ENCODE assay signal across 10 mouse cellular contexts in the genomic region with DNA sequence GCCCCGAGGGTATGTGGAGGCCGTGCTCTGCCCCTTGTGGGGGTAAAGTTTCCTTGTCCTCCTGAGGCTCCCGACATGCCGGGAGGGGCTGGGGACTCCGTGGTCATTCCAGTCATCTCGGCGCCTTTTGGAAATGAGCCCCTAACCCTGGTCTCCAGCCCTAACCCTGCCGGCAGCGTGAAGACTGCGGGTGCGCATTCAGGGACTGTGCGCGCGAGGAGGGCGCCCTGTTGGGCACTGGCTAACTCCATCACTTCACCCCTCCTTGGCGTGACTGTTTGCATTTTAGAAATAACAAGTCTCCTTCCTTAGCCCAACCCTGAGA. TPM values are rescaled to one million over a fixed set of nuclear protein-coding genes. Genes with fewer than 3 reads are reported as not detected.
DNase-seq lines count a peak whose midpoint lies in the region; ATAC-seq lines count a peak whose summit lies in the region.
"Had no signal": no experiment of that assay in that cellular context is flagged by ENCODE, and none has a peak within 500 bp of the region (broad histone marks: within the 10 kb centered on the region; RNA-seq: fewer than 3 reads in every experiment).

No protein-coding gene starts in this region.

- no peaks in the 10 kb centered on the region for H3K36me3 ChIP-seq in heart, embryonic 16.5 days (ENCODE audit: control insufficient read depth, insufficient read depth)
- no peaks in the 10 kb centered on the region for H3K36me3 ChIP-seq in embryonic facial prominence, embryonic 10.5 days (replicated peaks)
- no peaks in the 10 kb centered on the region; the same call in 1 of the 2 replicates for H3K36me3 ChIP-seq in hindbrain, embryonic 15.5 days
- H3K36me3 ChIP-seq in midbrain, embryonic 13.5 days: peaks cover 19% of the 10 kb centered on the region

- no peak overlapping the region for H3K27ac ChIP-seq in heart, embryonic 16.5 days (ENCODE audit: low read length)
- peak overlapping the region; percentile 78 for H3K27ac ChIP-seq in embryonic facial prominence, embryonic 10.5 days (replicated peaks)
- no peak overlapping the region for H3K27ac ChIP-seq in hindbrain, embryonic 15.5 days (replicated peaks)
- peak overlapping the region; percentile 81 for H3K27ac ChIP-seq in midbrain, embryonic 13.5 days

- peak overlapping the region; percentile 57 for H3K4me3 ChIP-seq in heart, embryonic 16.5 days (ENCODE audit: low read length)
- H3K4me3 ChIP-seq in embryonic facial prominence, embryonic 10.5 days: peak overlapping the region; percentile 73
- H3K4me3 ChIP-seq in hindbrain, embryonic 15.5 days: peak overlapping the region; percentile 69
- peak overlapping the region; percentile 63 for H3K4me3 ChIP-seq in midbrain, embryonic 13.5 days (replicated peaks)

- no peak for DNase-seq in heart, postnatal 14 days
- DNase-seq in embryonic facial prominence, embryonic 10.5 days (ENCODE audit: low spot score): no peak
- no peak for DNase-seq in embryo, embryonic 10.5 days (ENCODE audit: low spot score)
- DNase-seq in ovary, postnatal 10 days (ENCODE audit: low spot score): no peak
- DNase-seq in testis, postnatal 14 days (ENCODE audit: low spot score): no peak

- no peaks in the 10 kb centered on the region for H3K9me3 ChIP-seq in heart, embryonic 16.5 days (replicated peaks; ENCODE audit: control insufficient read depth, low read length)
- H3K9me3 ChIP-seq in embryonic facial prominence, embryonic 10.5 days: no peaks in the 10 kb centered on the region
- no peaks in the 10 kb centered on the region for H3K9me3 ChIP-seq in hindbrain, embryonic 15.5 days
- H3K9me3 ChIP-seq in midbrain, embryonic 13.5 days: no peaks in the 10 kb centered on the region

- H3K4me1 ChIP-seq in heart, embryonic 16.5 days (ENCODE audit: control insufficient read depth, insufficient read depth, low read length): peaks cover 3% of the 10 kb centered on the region; the same call in 1 of the 2 replicates
- peaks cover 55% of the 10 kb centered on the region for H3K4me1 ChIP-seq in embryonic facial prominence, embryonic 10.5 days
- peaks cover 52% of the 10 kb centered on the region for H3K4me1 ChIP-seq in hindbrain, embryonic 15.5 days (replicated peaks)
- H3K4me1 ChIP-seq in midbrain, embryonic 13.5 days (replicated peaks): peaks cover 72% of the 10 kb centered on the region

- peak overlapping the region; percentile 60 for H3K9ac ChIP-seq in heart, embryonic 16.5 days (ENCODE audit: low read length)
- H3K9ac ChIP-seq in hindbrain, embryonic 15.5 days: peak overlapping the region; percentile 66
- H3K9ac ChIP-seq in midbrain, embryonic 13.5 days (replicated peaks): peak overlapping the region; percentile 81

- H3K4me2 ChIP-seq in heart, embryonic 16.5 days (ENCODE audit: low read depth, low read length): peak overlapping the region; percentile 93
- peak overlapping the region; percentile 88 for H3K4me2 ChIP-seq in hindbrain, embryonic 15.5 days
- peak overlapping the region; percentile 67 for H3K4me2 ChIP-seq in midbrain, embryonic 13.5 days (replicated peaks)

- WGBS in heart, embryonic 16.5 days: under 1% methylated on average over 16 of the region's 16 CpGs
- WGBS in embryonic facial prominence, embryonic 10.5 days: under 1% methylated on average over 16 of the region's 16 CpGs
- WGBS in hindbrain, embryonic 15.5 days: under 1% methylated on average over 16 of the region's 16 CpGs
- WGBS in midbrain, embryonic 13.5 days: 2% methylated on average over 16 of the region's 16 CpGs

- intact Hi-C loops in heart, postnatal 14 days (cut with DNase I): no loop called here

- peaks cover 80% of the 10 kb centered on the region for H3K27me3 ChIP-seq in heart, embryonic 16.5 days (ENCODE audit: control insufficient read depth, insufficient read depth, low read length)
- peaks cover 90% of the 10 kb centered on the region for H3K27me3 ChIP-seq in embryonic facial prominence, embryonic 10.5 days (replicated peaks; ENCODE audit: low read depth, poor library complexity, severe bottlenecking)
- H3K27me3 ChIP-seq in hindbrain, embryonic 15.5 days: no peaks in the 10 kb centered on the region
- peaks cover 8% of the 10 kb centered on the region for H3K27me3 ChIP-seq in midbrain, embryonic 13.5 days

- no peak for ATAC-seq in heart, embryonic 16.5 days (replicated peaks; ENCODE audit: extremely low read depth, insufficient read depth, low FRiP score)
- 0 out of 2 replicates have a peak, but pooled peaks have one; percentile 12 for ATAC-seq in hindbrain, embryonic 15.5 days (ENCODE audit: low FRiP score, low read depth)
- peak; percentile 8; the same call in 1 of the 2 replicates for ATAC-seq in midbrain, embryonic 13.5 days
- ATAC-seq: CD4-positive, CD25-positive, alpha-beta regulatory T cell, adult 4 months had no signal

RNA-seq across cellular contexts. Expression of a gene that starts 4.0 kb away (rescaled TPM):
- polyA plus RNA-seq in heart, embryonic 16.5 days (2015; fragmentation: Nextera tagmentation; extraction: Ambion mirVana): 0.22 and 0.37 TPM in 2 replicates
- total RNA-seq in heart, postnatal 14 days (2021): under 1 TPM in 1 of 2 experiments, not detected in 1; 0.17 TPM
- polyA plus RNA-seq in embryonic facial prominence, embryonic 10.5 days (2016; fragmentation: Nextera tagmentation; extraction: Ambion mirVana): 5.5 and 6.7 TPM in 2 replicates
- 40.7 and 42.0 TPM in 2 replicates for polyA plus RNA-seq in hindbrain, embryonic 15.5 days (2015; fragmentation: Nextera tagmentation; extraction: Ambion mirVana)
- polyA plus RNA-seq in midbrain, embryonic 13.5 days (2015; fragmentation: Nextera tagmentation; extraction: Ambion mirVana): 44.1 and 52.7 TPM in 2 replicates
- total RNA-seq: heart, postnatal 25 days had no signal
- polyA plus RNA-seq: CD4-positive, CD25-positive, alpha-beta regulatory T cell, adult 4 months had no signal

RNA-seq across cellular contexts. Expression of a gene that starts 53.0 kb away (rescaled TPM):
- 0.07 and 0.30 TPM in 2 replicates for polyA plus RNA-seq in heart, embryonic 16.5 days (2015; fragmentation: Nextera tagmentation; extraction: Ambion mirVana)
- total RNA-seq in heart, postnatal 14 days (2021): 1 to 10 TPM in 1 of 2 experiments, under 1 TPM in 1; 0.56 to 1.0 TPM
- 0.26 and 0.62 TPM in 2 replicates for polyA plus RNA-seq in embryonic facial prominence, embryonic 10.5 days (2016; fragmentation: Nextera tagmentation; extraction: Ambion mirVana)
- polyA plus RNA-seq in hindbrain, embryonic 15.5 days (2015; fragmentation: Nextera tagmentation; extraction: Ambion mirVana): 0.19 and 0.41 TPM in 2 replicates
- polyA plus RNA-seq in midbrain, embryonic 13.5 days (2015; fragmentation: Nextera tagmentation; extraction: Ambion mirVana): 0.12 and 0.35 TPM in 2 replicates

Comparison
In these comparisons a context has a peak if more than half of its experiments do, and no peak if none do; other contexts are left out.
1. H3K27ac ChIP-seq: peak in embryonic facial prominence, embryonic 10.5 days (single experiment) and midbrain, embryonic 13.5 days (single experiment); none in heart, embryonic 16.5 days (single experiment) and hindbrain, embryonic 15.5 days (single experiment).
2. Peak in every context shown above with its lines, with median percentiles within 50 percentile points of each other: H3K4me2 ChIP-seq, H3K4me3 ChIP-seq and H3K9ac ChIP-seq.